8 mouse cellular contexts compared by ENCODE assay signal in genomic region chr9:54699087-54699344, GRCm38 (mm10). TPM values are rescaled to one million over a fixed set of nuclear protein-coding genes. Genes with fewer than 3 reads are reported as not detected.
DNase-seq lines count a peak whose midpoint lies in the region; ATAC-seq and TF ChIP-seq lines count a peak whose summit lies in the region.

No protein-coding gene starts in this region.

- H3K4me2 ChIP-seq in kidney, postnatal 0 days (ENCODE audit: low read length) = peak overlapping the region; percentile 98
- H3K4me2 ChIP-seq in embryonic facial prominence, embryonic 15.5 days (replicated peaks) = peak overlapping the region; percentile 90
- peak overlapping the region; percentile 95 for H3K4me2 ChIP-seq in intestine, embryonic 14.5 days (ENCODE audit: low read length)
- peak overlapping the region; percentile 94 for H3K4me2 ChIP-seq in neural tube, embryonic 12.5 days (replicated peaks)

- H3K9me3 ChIP-seq in kidney, postnatal 0 days (replicated peaks; ENCODE audit: low read length) = no peaks in the 10 kb centered on the region
- no peaks in the 10 kb centered on the region for H3K9me3 ChIP-seq in embryonic facial prominence, embryonic 15.5 days (replicated peaks)
- no peaks in the 10 kb centered on the region for H3K9me3 ChIP-seq in intestine, embryonic 14.5 days (ENCODE audit: control insufficient read depth, low read length)
- no peaks in the 10 kb centered on the region for H3K9me3 ChIP-seq in neural tube, embryonic 12.5 days

- no peaks in the 10 kb centered on the region for H3K27me3 ChIP-seq in kidney, postnatal 0 days (ENCODE audit: insufficient read depth, low read length)
- no peaks in the 10 kb centered on the region; the same call in none of the 2 replicates for H3K27me3 ChIP-seq in embryonic facial prominence, embryonic 15.5 days
- peaks cover 8% of the 10 kb centered on the region for H3K27me3 ChIP-seq in intestine, embryonic 14.5 days (replicated peaks; ENCODE audit: control insufficient read depth, insufficient read depth, low read length)
- peaks cover 33% of the 10 kb centered on the region for H3K27me3 ChIP-seq in neural tube, embryonic 12.5 days (replicated peaks)

- H3K36me3 ChIP-seq in kidney, postnatal 0 days (ENCODE audit: insufficient read depth, low read length) = no peaks in the 10 kb centered on the region
- no peaks in the 10 kb centered on the region for H3K36me3 ChIP-seq in embryonic facial prominence, embryonic 15.5 days
- no peaks in the 10 kb centered on the region for H3K36me3 ChIP-seq in intestine, embryonic 14.5 days (ENCODE audit: control insufficient read depth, insufficient read depth, low read length)
- H3K36me3 ChIP-seq in neural tube, embryonic 12.5 days = no peaks in the 10 kb centered on the region

- no peak for DNase-seq in kidney, postnatal 0 days (ENCODE audit: low spot score)
- DNase-seq in kidney, postnatal 14 days = no peak
- DNase-seq in intestine, embryonic 14.5 days (ENCODE audit: low spot score) = no peak
- no peak for DNase-seq in right cerebral cortex, adult 18-20 months
- no peak for DNase-seq in right cerebral cortex, postnatal 4 days
- no peak for DNase-seq in Muller cell, postnatal 12 days (ENCODE audit: inconsistent ontology term)

- peak overlapping the region; percentile 77 for H3K4me3 ChIP-seq in kidney, postnatal 0 days (replicated peaks; ENCODE audit: low read depth, low read length)
- peak overlapping the region; percentile 79 for H3K4me3 ChIP-seq in embryonic facial prominence, embryonic 15.5 days (replicated peaks)
- H3K4me3 ChIP-seq in intestine, embryonic 14.5 days (ENCODE audit: low read depth, low read length) = peak overlapping the region; percentile 67
- peak overlapping the region; percentile 65 for H3K4me3 ChIP-seq in neural tube, embryonic 12.5 days

- no peak for TF ChIP-seq CTCF in kidney, postnatal 0 days (IDR thresholded peaks at IDR 0.05; ENCODE audit: low read depth)

- peak; percentile 57; the same call in 1 of the 2 replicates for ATAC-seq in kidney, postnatal 0 days (replicated peaks; ENCODE audit: low FRiP score, low read depth)
- no peak; the same call in 1 of the 2 replicates for ATAC-seq in embryonic facial prominence, embryonic 15.5 days (ENCODE audit: insufficient number of reproducible peaks, low FRiP score, low TSS enrichment, low read depth)
- ATAC-seq in intestine, embryonic 14.5 days (replicated peaks; ENCODE audit: low FRiP score, low TSS enrichment, low read depth) = peak; percentile 67
- ATAC-seq in neural tube, embryonic 12.5 days (ENCODE audit: low FRiP score, low read depth) = peak; percentile 54; the same call in 1 of the 2 replicates

- WGBS in kidney, postnatal 0 days = 5% methylated on average over 27 of the region's 27 CpGs
- WGBS in embryonic facial prominence, embryonic 15.5 days = 13% methylated on average over 27 of the region's 27 CpGs
- 5% methylated on average over 22 of the region's 27 CpGs for WGBS in intestine, embryonic 14.5 days
- 10% methylated on average over 27 of the region's 27 CpGs for WGBS in neural tube, embryonic 12.5 days

- H3K4me1 ChIP-seq in kidney, postnatal 0 days (replicated peaks; ENCODE audit: insufficient read depth, low read length) = peaks cover 9% of the 10 kb centered on the region
- peaks cover 21% of the 10 kb centered on the region for H3K4me1 ChIP-seq in embryonic facial prominence, embryonic 15.5 days
- 0 out of 2 replicates have a peak, but pooled peaks cover 5% of the 10 kb centered on the region for H3K4me1 ChIP-seq in intestine, embryonic 14.5 days (replicated peaks; ENCODE audit: control insufficient read depth, insufficient read depth, low read length)
- H3K4me1 ChIP-seq in neural tube, embryonic 12.5 days = 0 out of 2 replicates have a peak, but pooled peaks cover 16% of the 10 kb centered on the region

- H3K9ac ChIP-seq in kidney, postnatal 0 days (ENCODE audit: low read depth, low read length) = peak overlapping the region; percentile 82
- H3K9ac ChIP-seq in embryonic facial prominence, embryonic 15.5 days = peak overlapping the region; percentile 79
- H3K9ac ChIP-seq in intestine, embryonic 14.5 days (ENCODE audit: low read length) = peak overlapping the region; percentile 67
- H3K9ac ChIP-seq in neural tube, embryonic 12.5 days = peak overlapping the region; percentile 62

- no peak overlapping the region for H3K27ac ChIP-seq in kidney, postnatal 0 days
- H3K27ac ChIP-seq in embryonic facial prominence, embryonic 15.5 days (replicated peaks) = peak overlapping the region; percentile 72
- H3K27ac ChIP-seq in intestine, embryonic 14.5 days (ENCODE audit: low read depth) = no peak overlapping the region
- H3K27ac ChIP-seq in neural tube, embryonic 12.5 days = no peak overlapping the region

RNA-seq across cellular contexts. Expression of gene Dnaja4, which starts 0.3 kb away (rescaled TPM):
- polyA plus RNA-seq in kidney, postnatal 0 days (2015; fragmentation: Nextera tagmentation; extraction: Ambion mirVana) = 2.9 and 3.2 TPM in 2 replicates
- 13.5 and 15.6 TPM in 2 replicates for polyA plus RNA-seq in embryonic facial prominence, embryonic 15.5 days (2015; fragmentation: Nextera tagmentation; extraction: Ambion mirVana)
- polyA plus RNA-seq in intestine, embryonic 14.5 days (2014; fragmentation: Nextera tagmentation; extraction: Ambion mirVana) = 3.6 and 5.0 TPM in 2 replicates
- 4.3 and 4.6 TPM in 2 replicates for polyA plus RNA-seq in neural tube, embryonic 12.5 days (2016; fragmentation: Nextera tagmentation; extraction: Ambion mirVana)

RNA-seq across cellular contexts. Expression of gene Wdr61, which starts 35.3 kb away (rescaled TPM):
- polyA plus RNA-seq in kidney, postnatal 0 days (2015; fragmentation: Nextera tagmentation; extraction: Ambion mirVana) = 155 and 166 TPM in 2 replicates
- polyA plus RNA-seq in embryonic facial prominence, embryonic 15.5 days (2015; fragmentation: Nextera tagmentation; extraction: Ambion mirVana) = 142 and 143 TPM in 2 replicates
- 162 and 170 TPM in 2 replicates for polyA plus RNA-seq in intestine, embryonic 14.5 days (2014; fragmentation: Nextera tagmentation; extraction: Ambion mirVana)
- 114 TPM in 2 replicates for polyA plus RNA-seq in neural tube, embryonic 12.5 days (2016; fragmentation: Nextera tagmentation; extraction: Ambion mirVana)

RNA-seq across cellular contexts. Expression of gene Acsbg1, which starts 37.3 kb away (rescaled TPM):
- polyA plus RNA-seq in kidney, postnatal 0 days (2015; fragmentation: Nextera tagmentation; extraction: Ambion mirVana) = 1.0 and 1.4 TPM in 2 replicates
- polyA plus RNA-seq in embryonic facial prominence, embryonic 15.5 days (2015; fragmentation: Nextera tagmentation; extraction: Ambion mirVana) = 9.0 and 11.6 TPM in 2 replicates
- polyA plus RNA-seq in intestine, embryonic 14.5 days (2014; fragmentation: Nextera tagmentation; extraction: Ambion mirVana) = 0.22 and 0.38 TPM in 2 replicates
- 9.4 and 10.1 TPM in 2 replicates for polyA plus RNA-seq in neural tube, embryonic 12.5 days (2016; fragmentation: Nextera tagmentation; extraction: Ambion mirVana)
